In genomic region chr3:135516891-135517290, GRCm38 (mm10) we compare ENCODE assay signal across 8 mouse cellular contexts. TPM values are rescaled to one million over a fixed set of nuclear protein-coding genes. Genes with fewer than 3 reads are reported as not detected.
DNase-seq lines count a peak whose midpoint lies in the region; ATAC-seq and TF ChIP-seq lines count a peak whose summit lies in the region.

No protein-coding gene starts in this region.

- H3K27me3 ChIP-seq in heart, adult 2 months (ENCODE audit: control insufficient read depth, insufficient read depth, low read length) = no peaks in the 10 kb centered on the region
- H3K27me3 ChIP-seq in liver, embryonic 12.5 days (replicated peaks) = no peaks in the 10 kb centered on the region
- H3K27me3 ChIP-seq in stomach, embryonic 15.5 days (replicated peaks) = no peaks in the 10 kb centered on the region

- H3K9ac ChIP-seq in heart, adult 2 months (ENCODE audit: low read depth, low read length) = peak overlapping the region; percentile 43
- H3K9ac ChIP-seq in liver, embryonic 12.5 days = no peak overlapping the region
- no peak overlapping the region for H3K9ac ChIP-seq in stomach, embryonic 15.5 days

- H3K9me3 ChIP-seq in liver, embryonic 12.5 days (replicated peaks) = no peaks in the 10 kb centered on the region
- no peaks in the 10 kb centered on the region for H3K9me3 ChIP-seq in stomach, embryonic 15.5 days

- 3% methylated on average over 6 of the region's 6 CpGs for WGBS in heart, adult 2 months
- 29% methylated on average over 6 of the region's 6 CpGs for WGBS in liver, embryonic 12.5 days (ENCODE audit: insufficient replicate concordance)
- 34% methylated on average over 6 of the region's 6 CpGs for WGBS in stomach, embryonic 15.5 days

- peaks cover 18% of the 10 kb centered on the region for H3K4me1 ChIP-seq in heart, adult 2 months (ENCODE audit: control insufficient read depth, insufficient read depth, low read length)
- H3K4me1 ChIP-seq in liver, embryonic 12.5 days = peaks cover 34% of the 10 kb centered on the region
- H3K4me1 ChIP-seq in stomach, embryonic 15.5 days = peaks cover 4% of the 10 kb centered on the region; the same call in 1 of the 2 replicates

- peak; percentile 82; the same call in 1 of the 2 replicates for TF ChIP-seq EP300 in heart, adult 2 months (IDR thresholded peaks at IDR 0.05; ENCODE audit: insufficient read depth, low read depth, low read length)

- no peak for TF ChIP-seq POLR2A in heart, adult 2 months (IDR thresholded peaks at IDR 0.05; ENCODE audit: insufficient read depth, low read depth, low read length)

- peak; percentile 80 for ATAC-seq in liver, embryonic 12.5 days
- peak; percentile 54; the same call in 1 of the 2 replicates for ATAC-seq in stomach, embryonic 15.5 days (ENCODE audit: insufficient read depth, low FRiP score, low read depth)

- H3K27ac ChIP-seq in heart, adult 2 months = peak overlapping the region; percentile 69
- no peak overlapping the region for H3K27ac ChIP-seq in liver, embryonic 12.5 days
- no peak overlapping the region for H3K27ac ChIP-seq in stomach, embryonic 15.5 days

- peaks cover 10% of the 10 kb centered on the region for H3K36me3 ChIP-seq in heart, adult 2 months (ENCODE audit: control insufficient read depth, insufficient read depth, low read length)
- H3K36me3 ChIP-seq in liver, embryonic 12.5 days = no peaks in the 10 kb centered on the region; the same call in 1 of the 2 replicates
- no peaks in the 10 kb centered on the region for H3K36me3 ChIP-seq in stomach, embryonic 15.5 days

- TF ChIP-seq CTCF in heart, adult 2 months (IDR thresholded peaks at IDR 0.05) = no peak

- H3K79me2 ChIP-seq in heart, adult 2 months (replicated peaks; ENCODE audit: control insufficient read depth, insufficient read depth, low read length) = no peaks in the 10 kb centered on the region

- intact Hi-C loops in heart, adult 2 months (cut with DNase I) = loop anchor here (5.0 kb wide), 1 partner anchor 65 kb away; no protein-coding TSS in a partner anchor

- H3K4me3 ChIP-seq in heart, adult 2 months = no peak overlapping the region
- no peak overlapping the region for H3K4me3 ChIP-seq in liver, embryonic 12.5 days
- no peak overlapping the region for H3K4me3 ChIP-seq in stomach, embryonic 15.5 days (replicated peaks)

- DNase-seq in gastrocnemius, adult 18-20 months (ENCODE audit: low spot score) = peak; percentile 59
- no peak for DNase-seq in gastrocnemius, postnatal 10 days
- DNase-seq in T-cell, adult 2 months (ENCODE audit: low spot score) = peak; percentile 30
- peak; percentile 54 to 81 for DNase-seq in heart, adult 2 months
- no peak for DNase-seq in right cerebral cortex, postnatal 10 days (ENCODE audit: low spot score in 2 of 2)
- no peak for DNase-seq in ovary, adult 18-20 months (ENCODE audit: low spot score)

- H3K4me2 ChIP-seq in liver, embryonic 12.5 days = peak overlapping the region; percentile 37
- no peak overlapping the region for H3K4me2 ChIP-seq in stomach, embryonic 15.5 days

RNA-seq across cellular contexts. Expression of gene Manba, which starts 31.5 kb away (rescaled TPM):
- total RNA-seq in gastrocnemius, adult 18-20 months (2021) = 1 to 10 TPM; 3.1 to 4.5 TPM
- 10 to 100 TPM in 1 of 2 experiments, 1 to 10 TPM in 1; 6.8 to 12.8 TPM for total RNA-seq in gastrocnemius, postnatal 10 days (2021)
- total RNA-seq in heart, adult 2 months (2021) = 10 to 100 TPM; 15.7 to 16.4 TPM
- 8.2 and 13.3 TPM in 2 replicates for polyA plus RNA-seq in heart, adult 2 months (2012; rRNA removed)
- 6.8 and 7.3 TPM in 2 replicates for polyA plus RNA-seq in liver, embryonic 12.5 days (2016; fragmentation: Nextera tagmentation; extraction: Ambion mirVana)
- polyA plus RNA-seq in stomach, embryonic 15.5 days (2015; fragmentation: Nextera tagmentation; extraction: Ambion mirVana) = 13.5 and 17.5 TPM in 2 replicates

Comparison
In these comparisons a context has a peak if more than half of its experiments do, and no peak if none do; other contexts are left out.
1. DNase-seq: peak in gastrocnemius, adult 18-20 months (single experiment), T-cell, adult 2 months (single experiment) and heart, adult 2 months (2 of 2); none in gastrocnemius, postnatal 10 days (single experiment), right cerebral cortex, postnatal 10 days (0 of 2) and ovary, adult 18-20 months (single experiment).